Mouse (Mus musculus) stomach, postnatal 0 days (tissue): ENCODE measurements around the gene Ift20. TPM values are rescaled to one million over a fixed set of nuclear protein-coding genes. Genes with fewer than 3 reads are reported as not detected.

Experiments
- ATAC-seq: fragments of 200-750 bp; cut with Nextera tagmentation; 2 replicates; pipeline ENCODE4 v1.8.0; 2017; ENCODE audit not compliant: low FRiP score, low TSS enrichment
- DNase-seq: peaks from one replicate; pipeline ENCODE4 v3.0.0-alpha.2; 2016; ENCODE audit warnings: low spot score
- H3K27ac ChIP-seq: fragments of 300-500 bp; sonication (generic); replicated peaks from 2 replicates; pipeline ENCODE4 v1.5.1; 2014; ENCODE audit warnings: mild to moderate bottlenecking, control low read depth
- H3K27me3 ChIP-seq: fragments of 300-500 bp; sonication (generic); 2 replicates; pipeline ENCODE4 v1.6.1; 2014; ENCODE audit warnings: low read length; ENCODE audit not compliant: control insufficient read depth, insufficient read depth
- H3K36me3 ChIP-seq: fragments of 300-500 bp; sonication (generic); 2 replicates; pipeline ENCODE4 v1.6.1; 2014; ENCODE audit warnings: low read length, mixed read lengths; ENCODE audit not compliant: control insufficient read depth, insufficient read depth
- H3K4me1 ChIP-seq: fragments of 300-500 bp; sonication (generic); replicated peaks from 2 replicates; pipeline ENCODE4 v1.6.1; 2014; ENCODE audit warnings: antibody characterized with exemption; ENCODE audit not compliant: control insufficient read depth, insufficient read depth
- H3K4me2 ChIP-seq: fragments of 300-500 bp; sonication (generic); replicated peaks from 2 replicates; pipeline ENCODE4 v1.6.1; 2014; ENCODE audit warnings: low read depth, mild to moderate bottlenecking, control low read depth, moderate library complexity
- H3K4me3 ChIP-seq: fragments of 300-500 bp; sonication (generic); 2 replicates; pipeline ENCODE4 v1.5.1; 2014; ENCODE audit warnings: low read depth, low read length, control low read depth
- H3K9ac ChIP-seq: fragments of 300-500 bp; sonication (generic); 2 replicates; pipeline ENCODE4 v1.6.1; 2014; ENCODE audit warnings: mild to moderate bottlenecking, low read length, control low read depth, mixed read lengths
- H3K9me3 ChIP-seq: fragments of 300-500 bp; sonication (generic); 2 replicates; pipeline ENCODE4 v1.6.1; 2016; ENCODE audit warnings: low read length; ENCODE audit not compliant: control insufficient read depth
- CTCF ChIP-seq: IDR thresholded peaks from 2 replicates; pipeline ENCODE4 v1.5.1; 2016; ENCODE audit warnings: antibody characterized with exemption, low read depth, mild to moderate bottlenecking, moderate library complexity
- EP300 ChIP-seq: optimal IDR thresholded peaks from 2 replicates; pipeline ENCODE3; 2016; ENCODE audit warnings: antibody characterized with exemption
- WGBS: fragments of 180-500 bp; shearing (Covaris S2); extraction: QIAGEN DNeasy Blood & Tissue Kit; methylation state at CpG from one replicate; pipeline ENCODE4 v1.1.7; 2014; 5-methylcytosine and 5-hydroxymethylcytosine counted together
- polyA plus RNA-seq: library from polyadenylated mRNA; unstranded; fragments of >200 nt; fragmentation: Nextera tagmentation; extraction: Ambion mirVana; gene quantifications from 2 replicates; pipeline ENCODE4 v1.2.1, GENCODE M21; 2015

Gene Ift20
- polyA plus RNA-seq, 1 experiment from 2014 or later, result 168 TPM

DNA sequence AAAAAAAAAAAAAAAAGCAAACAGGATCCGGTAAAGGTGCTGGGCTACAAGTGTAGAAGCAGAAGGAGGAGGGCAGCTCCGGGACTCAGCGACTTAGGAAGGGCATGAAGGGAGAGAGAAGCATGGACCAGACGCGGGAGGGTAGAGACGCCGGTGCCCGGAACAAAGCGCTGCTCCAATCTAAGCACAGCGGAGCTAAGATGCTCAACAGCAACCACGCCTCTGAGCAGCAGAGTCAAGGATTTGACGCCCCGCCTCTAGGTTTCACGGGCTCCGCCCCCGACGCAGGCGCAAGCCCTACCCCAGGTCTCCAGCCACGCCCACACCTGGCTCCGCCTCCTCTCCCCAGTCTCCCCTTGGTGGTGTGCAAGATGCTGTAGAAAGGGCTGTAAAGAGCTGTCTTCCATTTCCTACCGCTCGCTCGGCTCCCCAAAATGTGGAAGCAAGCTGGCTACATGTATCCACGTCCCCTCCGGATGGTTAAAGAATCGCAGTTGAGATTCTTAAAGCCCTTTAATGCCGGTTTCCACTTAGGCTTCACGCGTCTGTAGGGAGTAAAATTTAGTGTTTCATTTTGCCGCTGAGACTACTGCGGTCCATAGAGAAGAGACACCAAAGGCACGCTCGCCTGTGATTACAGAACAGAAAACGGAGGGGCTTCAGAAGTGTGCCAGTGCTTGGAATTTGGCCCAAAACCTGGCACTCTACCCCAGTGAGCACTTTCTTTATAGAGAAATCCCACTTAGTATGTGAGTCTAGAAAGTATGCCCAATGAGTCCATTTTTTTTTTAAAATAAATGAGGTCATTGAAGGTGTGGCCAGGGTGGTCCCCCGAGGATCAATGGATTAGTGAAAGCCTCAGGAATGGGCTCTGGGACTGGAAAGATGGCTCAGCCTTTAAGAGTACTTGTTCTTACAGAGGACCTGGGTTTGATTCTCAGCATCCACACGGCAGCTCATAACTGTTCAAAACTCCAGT, 38.3 kb upstream of the Ift20 start, which contains the start of gene Sarm1:
Sarm1 (minus strand) TSS at position 211 of the 979 bp plus-strand sequence.
- TF ChIP-seq CTCF (0 out of 2 replicates have a peak, but pooled peaks have one; percentile 18), EP300 (no peak)
- H3K27me3 ChIP-seq, result 0 out of 2 replicates have a peak, but pooled peaks cover 5% of the 10 kb centered on the region
- H3K9ac ChIP-seq, result peak within 1 kb of the TSS; percentile 41; the same call in 1 of the 2 replicates
- no peaks in the 10 kb centered on the region; the same call in 1 of the 2 replicates for H3K4me1 ChIP-seq
- peak within 1 kb of the TSS; percentile 40 for H3K4me3 ChIP-seq
- DNase-seq, result peak; percentile 95
- no peaks in the 10 kb centered on the region for H3K9me3 ChIP-seq
- no peaks in the 10 kb centered on the region for H3K36me3 ChIP-seq
- 3% methylated on average over 36 of the region's 36 CpGs for WGBS
- ATAC-seq, result peak; percentile 95
- H3K27ac ChIP-seq, result 0 out of 2 replicates have a peak within 1 kb of the TSS, but pooled peaks have one; percentile 13
- peak within 1 kb of the TSS; percentile 71 for H3K4me2 ChIP-seq

DNA sequence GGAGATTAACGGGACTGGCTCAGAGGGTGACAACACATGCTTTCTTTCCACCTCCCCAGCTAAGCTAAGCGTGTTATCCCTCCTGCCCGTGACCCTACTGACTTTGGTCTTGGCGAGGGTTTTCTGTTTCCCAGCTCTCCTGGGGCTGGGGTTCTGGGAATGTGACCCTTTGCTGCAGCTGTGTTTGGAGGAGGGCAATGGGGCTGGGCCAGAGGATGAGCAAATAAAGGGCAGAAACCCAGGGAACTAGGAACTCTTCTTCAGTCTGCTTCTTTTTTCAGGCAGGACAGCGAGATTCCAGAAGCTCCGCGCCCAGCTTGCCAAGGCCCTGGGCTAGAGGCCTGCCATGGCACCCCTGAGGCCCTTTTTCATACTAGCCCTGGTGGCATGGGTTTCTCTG, 37.2 kb upstream of the Ift20 start, which contains the start of gene Vtn:
Vtn (plus strand) TSS at position 88 of the 400 bp plus-strand sequence.
- TF ChIP-seq EP300 (no peak), CTCF (no peak)

DNA sequence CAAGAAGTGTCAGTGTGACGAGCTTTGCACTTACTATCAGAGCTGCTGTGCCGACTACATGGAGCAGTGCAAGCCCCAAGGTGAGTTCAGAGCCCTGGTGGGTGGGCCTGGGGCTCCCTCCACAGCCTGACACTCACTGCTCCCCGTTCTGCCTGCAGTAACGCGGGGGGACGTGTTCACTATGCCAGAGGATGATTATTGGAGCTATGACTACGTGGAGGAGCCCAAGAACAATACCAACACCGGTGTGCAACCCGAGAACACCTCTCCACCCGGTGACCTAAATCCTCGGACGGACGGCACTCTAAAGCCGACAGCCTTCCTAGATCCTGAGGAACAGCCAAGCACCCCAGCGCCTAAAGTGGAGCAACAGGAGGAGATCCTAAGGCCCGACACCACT, 36.6 kb upstream of the Ift20 start:
- ATAC-seq, result no peak
- Histone ChIP-seq H3K4me1 (no peaks in the 10 kb centered on the region; the same call in 1 of the 2 replicates), H3K36me3 (no peaks in the 10 kb centered on the region), H3K9ac (no peak overlapping the region), H3K27ac (no peak overlapping the region), H3K4me3 (no peak overlapping the region), H3K4me2 (no peak overlapping the region), H3K9me3 (no peaks in the 10 kb centered on the region), H3K27me3 (0 out of 2 replicates have a peak, but pooled peaks cover 5% of the 10 kb centered on the region)
- 35% methylated on average over 16 of the region's 16 CpGs for WGBS
- no peak for DNase-seq
- TF ChIP-seq CTCF, result no peak
- TF ChIP-seq EP300, result no peak

More for the DNA sequence above, 37.2 kb upstream of the Ift20 start, which contains the start of gene Vtn:
- Histone ChIP-seq H3K9ac (no peak within 1 kb of the TSS), H3K36me3 (no peaks in the 10 kb centered on the region), H3K4me1 (no peaks in the 10 kb centered on the region; the same call in 1 of the 2 replicates), H3K27me3 (0 out of 2 replicates have a peak, but pooled peaks cover 5% of the 10 kb centered on the region), H3K4me3 (peak within 1 kb of the TSS; percentile 40), H3K27ac (0 out of 2 replicates have a peak within 1 kb of the TSS, but pooled peaks have one; percentile 13), H3K9me3 (no peaks in the 10 kb centered on the region), H3K4me2 (peak within 1 kb of the TSS; percentile 71)
- 52% methylated on average over 7 of the region's 7 CpGs for WGBS
- ATAC-seq (no peak), DNase-seq (no peak)

DNA sequence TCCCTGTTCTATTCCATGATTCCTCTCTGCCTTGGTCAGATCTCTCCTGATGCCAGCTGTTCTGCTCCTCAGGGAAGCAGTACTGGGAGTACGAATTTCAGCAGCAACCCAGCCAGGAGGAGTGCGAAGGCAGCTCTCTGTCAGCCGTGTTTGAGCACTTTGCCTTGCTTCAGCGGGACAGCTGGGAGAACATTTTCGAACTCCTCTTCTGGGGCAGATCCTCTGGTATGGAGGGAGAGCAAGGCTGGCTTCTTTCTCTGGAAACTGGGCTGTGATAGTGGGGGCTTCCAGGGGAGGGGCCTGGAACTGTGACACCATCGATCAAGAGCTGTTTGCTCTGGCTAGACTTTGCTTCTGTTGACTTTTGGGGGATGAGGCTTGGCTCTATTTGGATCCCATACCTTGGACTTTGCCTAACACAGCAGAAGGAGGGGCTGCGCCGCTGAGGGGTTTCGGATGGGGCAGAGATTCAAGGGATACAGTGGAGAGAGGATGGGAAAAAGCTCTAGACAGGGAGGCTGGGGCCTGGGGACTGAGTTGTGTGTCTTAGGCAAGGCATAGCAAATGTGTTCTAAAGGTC, 35.4 kb upstream of the Ift20 start:
- Histone ChIP-seq H3K4me2 (no peak overlapping the region), H3K4me3 (no peak overlapping the region), H3K27me3 (0 out of 2 replicates have a peak, but pooled peaks cover under 1% of the 10 kb centered on the region), H3K4me1 (no peaks in the 10 kb centered on the region; the same call in 1 of the 2 replicates), H3K27ac (no peak overlapping the region), H3K9me3 (no peaks in the 10 kb centered on the region), H3K36me3 (no peaks in the 10 kb centered on the region), H3K9ac (no peak overlapping the region)
- ATAC-seq (no peak), DNase-seq (no peak)
- no peak for TF ChIP-seq EP300
- TF ChIP-seq CTCF, result no peak
- 43% methylated on average over 9 of the region's 9 CpGs for WGBS

DNA sequence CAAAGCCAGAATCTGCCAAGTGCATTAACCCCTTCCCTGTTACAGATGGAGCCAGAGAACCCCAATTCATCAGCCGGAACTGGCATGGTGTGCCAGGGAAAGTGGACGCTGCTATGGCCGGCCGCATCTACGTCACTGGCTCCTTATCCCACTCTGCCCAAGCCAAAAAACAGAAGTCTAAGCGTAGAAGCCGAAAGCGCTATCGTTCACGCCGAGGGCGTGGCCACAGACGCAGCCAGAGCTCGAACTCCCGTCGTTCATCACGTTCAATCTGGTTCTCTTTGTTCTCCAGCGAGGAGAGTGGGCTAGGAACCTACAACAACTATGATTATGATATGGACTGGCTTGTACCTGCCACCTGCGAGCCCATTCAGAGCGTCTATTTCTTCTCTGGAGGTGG, 34.6 kb upstream of the Ift20 start:
- H3K9ac ChIP-seq, result no peak overlapping the region
- no peak for DNase-seq
- no peak overlapping the region for H3K4me2 ChIP-seq
- 66% methylated on average over 20 of the region's 20 CpGs for WGBS
- H3K36me3 ChIP-seq, result 0 out of 2 replicates have a peak, but pooled peaks cover 3% of the 10 kb centered on the region
- no peak for TF ChIP-seq CTCF
- TF ChIP-seq EP300, result no peak
- H3K4me1 ChIP-seq, result no peaks in the 10 kb centered on the region; the same call in 1 of the 2 replicates
- H3K9me3 ChIP-seq, result no peaks in the 10 kb centered on the region
- no peak overlapping the region for H3K4me3 ChIP-seq
- H3K27ac ChIP-seq, result no peak overlapping the region
- no peaks in the 10 kb centered on the region for H3K27me3 ChIP-seq
- no peak for ATAC-seq
